Mouse (Mus musculus) right cerebral cortex, postnatal 10 days (tissue): Measurements from ENCODE around the gene Sprtn.
A peak's percentile ranks its signal among the peaks of the same experiment; 100 is the strongest.

Source experiments
- DNase-seq, 2 experiments: peaks; one replicate each; pipeline ENCODE4 v3.0.0; 2021; ENCODE audit warnings: low spot score in 2 of 2

Sprtn gene

DNA sequence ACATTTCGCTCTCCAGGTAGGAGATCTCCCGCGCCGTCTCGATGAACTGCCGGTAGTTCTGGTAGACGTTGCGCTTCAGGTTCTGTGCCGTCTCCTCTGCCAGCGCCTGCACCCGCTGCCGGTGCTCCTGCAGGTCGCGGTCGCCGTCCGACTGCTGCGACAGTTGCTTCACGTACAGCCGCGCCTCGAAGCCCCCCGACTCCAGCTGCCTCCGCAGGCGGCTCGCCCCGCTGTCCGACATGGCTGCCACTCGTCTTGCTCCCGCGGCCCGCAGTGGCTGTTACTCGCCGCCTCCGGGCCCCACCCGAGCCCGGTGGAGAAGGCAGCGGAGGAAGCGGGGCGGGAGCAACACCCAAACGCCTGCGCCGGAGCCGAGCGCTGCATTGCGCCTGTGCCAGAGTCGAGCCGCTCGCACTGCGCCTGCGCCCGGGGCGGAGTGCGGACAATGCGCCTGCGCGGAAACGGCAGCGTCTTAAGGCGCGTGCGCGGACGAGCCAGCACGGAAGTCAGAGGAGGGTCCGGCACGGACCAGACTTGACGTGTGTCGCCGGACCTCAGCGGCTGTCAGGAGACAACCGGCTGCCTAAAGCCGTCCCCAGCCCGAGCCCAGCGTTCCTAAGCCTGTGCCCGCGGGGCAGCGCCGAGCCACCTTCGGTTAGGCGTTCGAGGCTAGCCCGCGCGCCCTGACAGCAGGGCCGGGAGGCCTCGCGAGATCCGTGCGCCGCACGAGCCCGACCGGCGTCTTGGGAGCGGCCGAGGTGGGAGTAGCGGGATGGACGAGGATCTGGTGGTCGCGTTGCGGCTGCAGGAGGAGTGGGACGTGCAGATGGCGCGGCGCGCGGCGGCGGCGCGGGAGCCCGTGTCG lies at the start of gene Sprtn, which contains the start of gene Exoc8:
TSS of gene Sprtn (plus strand) at position 501 of the 865 bp plus-strand sequence.
TSS of gene Exoc8 (minus strand) at position 320 of the 865 bp plus-strand sequence.
- peak; percentile 97 to 99 for DNase-seq

DNA sequence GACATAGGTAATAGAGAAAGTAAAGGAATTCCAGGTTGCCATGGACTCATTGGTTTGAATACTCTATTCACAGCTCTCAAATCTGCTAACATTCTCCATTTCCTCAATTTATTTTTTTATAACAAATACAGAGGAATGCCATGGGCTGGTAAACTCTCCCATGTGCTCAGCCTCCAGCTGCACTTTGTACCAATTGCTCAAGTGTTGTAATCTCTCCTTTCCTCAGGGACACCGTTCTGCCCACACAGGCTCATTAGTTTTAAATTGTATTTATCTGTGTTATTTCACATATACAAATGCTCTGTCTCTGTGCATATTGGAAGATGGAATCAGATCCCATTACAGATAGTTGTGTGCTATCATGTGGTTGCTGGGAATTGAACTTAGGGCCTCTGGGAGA lies 44.2 kb upstream of the Sprtn start:
- DNase-seq: no peak

DNA sequence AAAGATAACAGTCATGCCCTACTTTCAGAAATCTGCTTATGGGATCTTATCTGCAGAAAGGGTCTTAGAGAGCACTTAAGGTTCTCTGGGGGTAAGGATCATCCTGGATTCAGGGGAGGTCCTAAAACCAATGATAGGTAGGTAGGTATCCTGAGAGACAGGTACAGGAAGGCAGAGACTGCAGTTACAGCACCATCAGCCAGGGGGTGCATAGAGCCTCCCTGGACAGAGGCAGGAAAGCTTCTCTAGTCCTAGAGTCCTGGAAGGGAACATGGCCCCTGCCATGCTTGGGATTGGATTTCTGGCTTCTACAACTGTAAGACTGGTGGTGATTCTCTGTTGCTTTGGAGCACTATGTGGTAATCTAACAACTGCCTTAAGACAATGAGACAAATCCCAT lies 38.2 kb upstream of the Sprtn start:
- no peak for DNase-seq

DNA sequence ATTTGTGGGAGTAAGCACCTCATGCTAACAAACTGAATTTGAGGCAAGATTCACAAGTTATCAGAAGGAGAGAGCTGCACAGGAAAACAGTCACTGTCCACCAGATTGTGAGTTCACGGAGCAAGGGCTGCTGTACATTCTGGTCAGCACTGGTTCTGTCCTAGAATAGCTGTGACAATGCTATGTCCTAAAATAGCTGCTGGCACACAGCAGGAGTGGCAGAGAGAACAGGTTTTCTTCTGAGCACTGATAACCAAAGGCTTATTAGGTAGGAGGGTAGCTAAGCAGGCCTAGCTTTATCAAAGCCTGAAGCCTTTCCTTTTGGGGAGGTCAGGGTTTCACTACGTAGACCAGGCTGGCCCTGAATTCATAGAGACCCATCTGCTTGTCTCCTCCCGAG lies 37.5 kb upstream of the Sprtn start:
- no peak for DNase-seq

DNA sequence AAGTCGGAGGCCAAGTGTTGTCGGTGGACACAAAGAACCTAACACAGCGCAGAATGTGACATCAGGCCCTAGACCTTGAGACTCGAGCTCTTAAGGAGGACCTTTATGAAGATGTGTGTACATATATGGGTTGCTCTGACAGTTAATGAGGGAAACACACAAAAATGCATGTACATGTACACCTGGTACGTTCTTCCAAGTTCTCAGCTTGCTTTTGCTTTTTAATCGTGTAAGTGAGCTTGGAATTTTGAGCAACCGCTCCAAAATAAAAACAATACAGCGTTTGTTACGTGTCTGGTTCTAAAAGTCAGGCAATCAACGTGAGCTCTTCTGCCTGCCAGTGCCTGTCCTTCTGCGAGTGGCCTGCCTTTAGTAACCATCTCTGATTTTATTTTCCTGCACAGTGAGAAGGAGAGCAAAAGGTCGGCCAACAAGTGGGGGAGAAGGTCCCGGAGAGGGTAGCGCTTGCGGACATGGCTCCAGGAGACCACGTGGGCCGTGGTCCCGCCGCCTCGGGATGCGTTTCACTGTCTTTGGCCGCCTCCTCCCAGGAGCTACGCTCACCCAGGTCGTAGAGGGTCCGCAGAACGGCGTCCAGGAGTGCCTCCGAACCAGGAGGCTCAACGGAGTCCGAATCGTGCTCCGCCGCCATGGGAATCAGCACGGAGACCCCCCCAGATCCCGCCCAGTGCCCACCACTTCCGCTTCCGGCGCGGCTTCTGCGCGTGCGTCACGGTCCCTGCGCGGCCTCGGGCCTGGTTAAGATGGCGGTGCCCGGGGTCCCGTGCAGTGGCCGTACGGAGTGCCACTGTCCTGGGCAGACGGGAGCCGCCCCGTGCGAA lies 35.1 kb upstream of the Sprtn start, which contains the start of the genes Gnpat and 2810004N23Rik:
TSS of gene Gnpat (plus strand) at position 713 of the 842 bp plus-strand sequence.
TSS of gene 2810004N23Rik (minus strand) at position 800 of the 842 bp plus-strand sequence.
- peak; percentile 94 to 96 for DNase-seq

DNA sequence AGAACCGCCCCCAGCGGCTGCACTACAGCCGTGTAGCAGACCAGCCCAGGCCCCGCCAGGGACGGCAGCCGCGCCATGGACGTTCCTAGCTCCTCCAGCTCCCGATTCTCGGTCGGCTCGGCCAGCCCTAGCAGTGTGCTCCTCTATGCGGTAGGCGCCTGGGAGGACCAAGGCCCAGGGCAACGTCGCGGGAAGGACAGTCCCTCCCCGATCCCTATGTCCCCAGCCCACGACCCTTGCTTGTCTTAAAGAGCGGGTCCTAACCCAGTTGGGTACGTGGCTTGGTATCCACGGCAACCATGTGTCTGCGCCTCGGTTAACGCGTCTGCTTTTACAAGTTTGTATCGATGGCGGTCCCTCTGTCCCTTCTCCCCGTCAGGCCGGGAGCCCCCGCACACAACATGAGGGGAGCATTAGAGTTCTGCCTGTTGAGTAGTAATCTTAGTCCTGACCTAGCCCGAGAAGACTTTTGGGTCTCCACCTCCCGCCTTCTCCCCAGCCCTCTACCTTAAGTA lies 34.5 kb upstream of the Sprtn start:
- no peak for DNase-seq

DNA sequence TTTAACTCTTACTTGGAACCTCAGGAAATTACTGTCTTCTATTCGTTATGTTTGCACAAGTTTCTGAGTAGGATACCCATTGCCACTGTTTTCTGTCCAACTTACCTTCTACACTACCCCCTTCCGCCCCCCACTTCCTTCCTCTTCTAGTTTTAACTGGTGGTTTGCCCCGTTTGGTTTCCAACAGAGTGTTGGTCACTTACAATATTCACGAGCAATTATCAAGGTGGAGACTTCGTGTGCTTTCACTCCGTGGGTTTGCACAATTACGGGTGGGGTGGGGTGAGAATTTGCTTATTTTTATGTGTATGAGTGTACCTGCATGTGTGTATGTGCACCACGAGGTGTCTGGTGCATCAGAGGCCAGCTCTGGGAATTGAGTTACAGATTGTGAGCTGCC lies 34.0 kb upstream of the Sprtn start:
- no peak for DNase-seq

DNA sequence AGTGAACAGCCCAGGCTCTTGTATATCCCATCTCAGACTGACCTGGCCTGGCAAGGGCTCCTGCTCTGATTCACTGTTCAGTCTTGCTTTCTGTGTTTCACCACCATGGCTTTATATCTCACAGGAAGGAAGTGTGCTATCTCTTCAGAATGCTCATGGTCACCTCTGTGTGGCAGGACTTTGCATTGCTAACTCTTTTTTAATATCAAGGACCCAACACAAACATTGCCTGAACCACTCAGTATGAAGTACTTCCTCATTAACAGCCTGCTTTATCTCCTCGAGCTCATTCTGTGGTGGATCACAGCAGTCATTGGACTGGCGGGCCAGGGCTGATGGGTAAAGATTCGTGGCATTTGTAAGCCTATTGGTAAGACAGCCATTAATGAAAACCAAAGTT lies 31.0 kb upstream of the Sprtn start:
- no peak for DNase-seq

DNA sequence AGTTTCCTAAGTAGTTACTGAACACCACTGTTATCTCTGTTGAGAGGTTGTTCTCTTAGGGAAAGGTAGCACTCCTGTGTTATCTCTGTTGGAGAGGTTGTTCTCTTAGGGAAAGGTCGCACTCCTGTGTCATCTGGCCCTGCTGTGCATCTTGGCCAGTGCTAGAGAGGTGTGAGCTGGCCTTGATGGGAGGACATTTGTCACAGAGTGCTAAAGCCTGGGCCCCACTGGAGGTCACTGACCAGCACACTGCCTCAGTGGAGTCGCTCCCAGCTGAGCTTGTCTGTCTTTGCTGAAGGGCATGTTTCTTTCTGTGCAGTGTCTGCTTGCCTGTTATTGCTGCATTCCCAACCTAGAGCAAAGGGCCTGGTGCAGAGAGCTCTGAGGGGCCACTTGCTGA lies 30.6 kb upstream of the Sprtn start:
- DNase-seq: no peak

DNA sequence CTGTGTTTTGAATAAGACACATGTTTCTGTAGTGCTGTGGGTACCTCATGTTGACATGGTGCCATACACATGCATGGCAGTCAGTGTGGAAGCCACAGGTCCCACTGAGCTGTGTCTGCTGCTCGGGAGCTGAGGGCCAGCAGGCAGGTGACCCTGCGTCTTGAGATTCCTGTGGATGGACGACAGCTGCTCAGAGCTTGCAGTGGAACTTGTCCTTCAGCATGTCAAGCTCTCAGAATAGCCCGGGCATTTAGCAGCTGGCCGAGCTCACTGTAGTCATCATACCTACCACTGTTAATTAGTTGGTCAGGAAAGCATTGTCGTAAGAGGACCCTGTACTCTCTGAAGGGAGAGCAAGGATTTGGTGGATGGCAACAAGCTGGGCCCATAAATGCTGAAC lies 28.0 kb upstream of the Sprtn start:
- DNase-seq: no peak

DNA sequence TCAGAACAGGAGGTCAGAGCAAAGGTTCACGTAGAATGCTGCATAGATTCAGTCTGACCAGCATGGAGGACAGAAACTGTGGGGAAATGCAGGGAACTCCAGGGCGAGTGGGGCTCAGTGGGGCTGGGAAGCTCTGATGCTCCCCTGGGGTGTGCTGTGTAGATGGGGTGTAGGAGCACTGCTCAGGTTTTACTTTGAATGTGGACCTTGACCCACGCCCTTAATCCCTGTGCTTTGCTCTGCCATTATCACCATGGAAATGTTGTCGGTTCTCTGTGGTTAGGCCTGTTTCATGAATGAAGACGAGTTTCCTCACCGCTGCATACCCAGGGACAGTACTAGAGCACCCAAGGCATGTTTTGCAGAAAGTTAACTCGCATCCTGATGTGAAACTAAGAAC lies 26.2 kb upstream of the Sprtn start:
- no peak for DNase-seq

DNA sequence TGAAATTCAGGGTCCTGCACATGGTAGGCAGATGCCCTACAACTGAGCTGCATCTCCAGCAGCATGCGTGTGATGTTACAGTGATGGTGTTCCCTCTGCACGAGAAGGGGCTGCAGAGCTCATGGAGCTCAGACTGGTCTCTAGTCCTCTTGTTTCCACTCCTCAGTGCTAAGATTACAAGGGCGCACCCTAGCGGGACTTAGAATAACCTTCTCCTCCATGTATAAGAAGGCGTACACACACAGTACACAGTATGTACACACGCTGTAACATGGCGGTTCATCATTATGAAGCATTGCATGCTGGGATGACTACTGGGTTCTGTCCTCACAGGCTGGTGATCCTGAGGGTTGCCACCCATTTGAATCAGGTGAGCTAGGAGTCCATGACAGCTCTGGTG lies 25.6 kb upstream of the Sprtn start:
- no peak for DNase-seq

DNA sequence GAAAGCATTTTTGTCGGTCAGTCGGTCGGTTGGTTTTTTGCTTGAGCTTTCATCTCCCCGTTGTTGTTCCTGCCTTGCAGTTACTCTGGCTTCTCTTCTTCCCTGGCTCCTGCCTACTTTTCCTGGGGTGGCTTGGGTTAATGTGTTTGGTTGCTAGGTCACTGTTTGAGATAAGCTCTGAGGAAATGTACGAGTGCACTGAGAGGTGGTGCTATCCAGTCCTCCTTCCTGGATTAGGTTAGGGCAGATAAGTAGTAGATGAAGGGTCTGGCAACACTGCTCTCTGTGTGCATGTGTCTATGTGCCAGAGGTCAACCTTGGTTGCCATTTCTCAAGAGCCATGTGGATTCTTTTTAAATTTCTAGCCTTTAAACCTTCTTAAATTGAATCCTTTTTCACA lies 25.0 kb upstream of the Sprtn start:
- DNase-seq: no peak

DNA sequence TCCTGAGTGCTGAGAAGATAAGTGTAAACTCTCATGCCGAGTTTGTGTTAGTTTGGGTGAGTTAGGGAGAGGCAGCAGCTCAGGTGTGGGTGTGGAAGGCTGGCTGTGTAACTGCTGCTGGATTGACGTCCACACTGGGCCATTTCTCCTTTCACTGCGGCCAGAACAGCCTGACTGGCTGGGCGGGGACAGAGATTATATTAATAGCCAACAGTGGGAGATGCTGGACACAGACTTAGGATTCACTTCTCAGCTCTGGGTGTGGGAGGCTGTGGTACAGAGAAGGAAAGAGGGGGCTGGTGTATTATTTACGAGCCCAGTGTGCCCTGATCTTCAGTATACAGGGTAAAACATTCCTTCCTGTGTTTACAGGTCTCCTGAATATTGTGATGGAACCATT lies 19.5 kb upstream of the Sprtn start:
- no peak for DNase-seq

DNA sequence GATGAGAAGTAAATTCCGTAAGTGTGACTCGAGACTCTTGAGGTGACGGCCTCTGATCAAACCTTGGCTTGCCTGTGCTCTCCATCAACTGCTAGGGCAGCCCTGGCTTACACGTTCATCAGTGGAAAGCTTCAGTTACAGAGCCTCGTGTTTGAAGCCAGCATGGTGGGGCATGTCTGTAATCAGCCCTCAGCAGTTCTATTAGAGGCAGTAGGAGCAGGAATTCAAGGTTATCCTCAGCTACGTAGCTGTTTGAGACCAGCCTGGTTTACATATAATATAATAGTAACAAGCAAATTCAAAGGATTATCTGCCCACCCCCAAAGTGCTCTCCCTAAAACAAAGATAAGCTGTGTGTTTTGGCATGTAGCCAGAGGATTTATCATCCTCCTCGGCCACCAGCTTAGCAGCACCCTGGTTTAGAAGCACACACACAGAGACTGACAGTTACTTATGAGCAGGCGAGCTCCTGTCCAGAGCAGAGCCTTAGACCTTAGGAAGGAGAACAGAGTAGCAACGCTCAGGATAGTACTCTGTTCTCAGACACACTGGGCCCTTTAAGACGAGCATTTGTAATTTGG lies 18.6 kb upstream of the Sprtn start:
- no peak for DNase-seq

DNA sequence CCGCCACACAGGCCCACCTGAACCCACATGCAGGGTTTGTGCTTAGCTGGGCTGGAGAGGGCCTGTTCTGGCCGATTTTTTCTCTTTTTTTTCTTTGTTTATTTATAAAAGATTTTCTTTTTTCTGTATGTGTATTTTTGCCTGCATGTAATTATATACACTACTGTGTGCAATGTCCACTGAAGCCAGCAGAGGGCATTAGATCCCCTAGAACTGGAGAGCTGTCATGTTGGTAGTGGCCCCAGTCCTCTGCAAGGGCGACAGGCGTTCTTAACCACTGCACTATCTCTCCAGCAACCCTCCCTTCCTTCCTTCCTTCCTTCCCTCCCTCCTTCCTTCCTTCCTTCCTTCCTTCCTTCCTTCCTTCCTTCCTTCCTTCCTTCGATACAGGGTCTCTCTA lies 9.3 kb upstream of the Sprtn start:
- DNase-seq: no peak

DNA sequence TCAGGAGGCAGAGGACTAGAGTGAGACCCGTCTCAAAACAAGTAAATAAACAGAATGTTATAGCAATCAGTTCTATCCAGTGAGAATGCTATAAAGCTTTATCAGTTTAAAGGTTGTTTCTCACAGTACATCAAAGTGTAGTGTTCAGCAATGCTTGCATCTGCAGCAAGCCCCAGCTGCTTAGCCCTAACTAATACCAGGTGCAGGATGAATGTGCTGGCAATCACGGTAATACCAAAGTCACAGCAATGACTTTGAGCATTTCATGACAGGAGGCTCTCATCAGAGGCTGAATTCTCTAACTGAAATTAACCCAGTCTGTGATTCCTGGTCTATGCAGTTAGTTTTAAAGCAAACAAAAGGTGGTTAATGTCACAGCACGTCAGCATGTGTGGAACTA lies 5.1 kb upstream of the Sprtn start:
- no peak for DNase-seq

DNA sequence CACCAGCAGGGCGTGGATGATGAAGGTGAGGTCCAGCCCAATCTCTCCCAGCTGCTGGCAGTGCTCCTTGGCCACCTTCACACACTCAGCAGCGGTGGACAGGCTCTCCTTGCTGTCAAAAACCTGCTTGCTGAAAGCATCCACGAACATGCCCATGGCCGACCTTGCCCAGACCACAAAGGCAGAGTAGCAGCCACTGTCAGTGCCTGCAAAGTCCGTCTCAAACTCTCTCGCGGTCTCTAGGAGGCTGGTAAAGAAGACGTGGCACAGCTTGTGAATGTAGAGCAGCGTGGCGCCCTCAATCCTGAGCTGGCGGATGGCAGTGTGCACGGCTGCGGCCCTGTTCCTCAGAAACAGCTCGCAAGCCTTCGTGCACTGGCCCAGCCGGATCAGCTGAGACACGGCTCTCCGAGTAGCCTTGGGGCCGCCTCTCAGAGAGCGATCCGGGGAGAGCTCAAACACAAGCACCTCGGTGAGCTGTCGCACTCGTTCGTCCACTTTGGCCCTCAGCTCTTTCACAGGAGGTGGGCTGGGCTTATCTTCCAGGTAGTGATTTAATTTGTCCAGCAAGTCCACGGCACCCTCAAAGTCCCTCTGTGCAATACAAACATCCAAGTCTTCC lies 1.6 kb upstream of the Sprtn start:
- peak in 1 of 2 experiments; percentile 32 for DNase-seq

DNA sequence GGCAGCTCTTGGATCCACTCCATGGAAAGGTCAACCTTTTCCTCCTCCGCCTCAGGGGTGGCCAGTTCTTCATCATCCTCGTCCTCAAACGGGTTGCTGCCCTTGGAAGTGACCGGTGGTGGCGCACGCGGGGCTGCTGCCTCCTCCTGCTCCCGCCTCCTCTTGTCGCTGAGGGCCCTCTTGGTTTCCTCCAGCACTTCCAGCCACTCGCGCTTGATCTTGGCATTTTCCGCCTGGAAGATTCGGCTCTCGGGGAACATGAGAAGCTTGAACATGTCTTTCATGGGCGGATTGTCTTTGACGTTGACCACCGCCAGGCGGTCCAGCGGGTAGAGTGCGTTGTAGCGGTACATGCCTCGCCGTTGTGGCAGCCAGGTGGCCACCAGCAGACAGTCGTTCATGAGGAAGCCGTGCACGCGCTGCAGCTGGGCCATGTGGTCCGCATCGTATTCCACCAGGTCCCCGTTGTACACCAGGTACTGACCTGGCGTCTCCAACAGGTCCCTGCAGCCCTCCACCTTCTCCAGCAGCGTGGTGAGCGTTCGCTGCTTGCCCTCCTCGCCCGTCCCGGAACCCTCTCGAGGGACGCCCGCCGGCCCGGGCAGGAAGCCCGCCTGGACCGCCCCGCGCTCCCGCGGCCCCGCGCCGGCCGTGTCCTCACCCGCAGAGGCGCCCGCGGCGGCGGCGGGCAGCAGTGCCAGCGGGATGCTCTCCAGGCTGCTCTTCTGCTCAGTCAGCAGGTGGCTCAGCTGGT lies 877 bp upstream of the Sprtn start:
- peak; percentile 80 to 86 for DNase-seq

DNA sequence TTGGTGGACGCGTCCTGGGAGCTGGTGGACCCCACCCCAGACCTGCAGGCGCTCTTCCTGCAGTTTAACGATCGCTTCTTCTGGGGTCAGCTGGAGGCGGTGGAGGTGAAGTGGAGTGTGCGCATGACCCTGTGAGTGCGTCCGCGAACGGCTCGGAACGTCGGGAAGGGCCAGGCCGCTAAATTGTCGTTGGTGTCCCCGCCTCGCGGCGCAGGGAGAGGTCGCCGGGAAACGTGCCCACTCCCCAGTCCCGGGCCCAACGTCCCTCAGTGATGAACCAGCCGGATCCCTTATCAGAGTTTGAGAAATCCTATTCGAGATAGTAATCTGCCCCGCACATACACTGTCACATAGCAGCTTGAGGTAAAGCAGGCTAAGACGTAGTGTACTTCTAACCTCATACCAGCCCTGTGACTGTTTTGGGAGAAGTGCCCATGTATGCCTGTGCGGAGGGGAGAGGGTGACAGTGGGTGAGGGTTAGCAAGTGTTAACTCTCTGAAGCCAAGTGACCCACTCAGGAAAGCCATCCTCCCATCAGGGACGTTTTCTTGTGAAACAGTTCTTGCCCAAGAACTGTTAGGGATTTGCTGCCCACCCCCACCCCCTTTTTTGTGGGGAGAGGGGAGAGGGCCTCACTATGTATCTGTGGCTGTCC lies 692 bp downstream of the Sprtn start:
- DNase-seq: no peak
